Mouse (Mus musculus): Measurements from ENCODE around the gene Mark3.
A peak's percentile ranks its signal among the peaks of the same experiment; 100 is the strongest.

Mark3 gene

GRCm38 (mm10) chr12:111560286-111560685 is 14.0 kb upstream of the Mark3 start:
- DNase-seq (ENCODE audit: low read depth, low spot score), result peak; percentile 53

GRCm38 (mm10) chr12:111562276-111562814 is 12.0 kb upstream of the Mark3 start:
- peak; percentile 60 for DNase-seq (ENCODE audit: low read depth, low spot score)

- no peak for DNase-seq (ENCODE audit: low read depth, low spot score)
Observed at GRCm38 (mm10) chr12:111563076-111563629, 11.2 kb upstream of the Mark3 start.

GRCm38 (mm10) chr12:111565363-111565762 is 9.0 kb upstream of the Mark3 start:
- DNase-seq (ENCODE audit: low read depth, low spot score), result no peak

GRCm38 (mm10) chr12:111568836-111569235 is 5.5 kb upstream of the Mark3 start:
- no peak for DNase-seq (ENCODE audit: low read depth, low spot score)

GRCm38 (mm10) chr12:111572406-111572805 is 1.9 kb upstream of the Mark3 start:
- DNase-seq (ENCODE audit: low read depth, low spot score), result no peak

- peak; percentile 26 for DNase-seq (ENCODE audit: low read depth, low spot score)
Observed at GRCm38 (mm10) chr12:111573315-111573714, 1.0 kb upstream of the Mark3 start.

- peak; percentile 60 for DNase-seq (ENCODE audit: low read depth, low spot score)
Observed at GRCm38 (mm10) chr12:111574887-111575838, 840 bp downstream of the Mark3 start.

- DNase-seq (ENCODE audit: low read depth, low spot score), result no peak
Observed at GRCm38 (mm10) chr12:111583058-111583457, 8.7 kb downstream of the Mark3 start.

- DNase-seq (ENCODE audit: low read depth, low spot score), result no peak
Observed at GRCm38 (mm10) chr12:111584401-111584800, 10.1 kb downstream of the Mark3 start.

- DNase-seq (ENCODE audit: low read depth, low spot score), result no peak
Observed at GRCm38 (mm10) chr12:111587252-111587651, 12.9 kb downstream of the Mark3 start.

GRCm38 (mm10) chr12:111592407-111593021 is 18.2 kb downstream of the Mark3 start:
- DNase-seq (ENCODE audit: low read depth, low spot score), result no peak

- DNase-seq (ENCODE audit: low read depth, low spot score), result no peak
Observed at GRCm38 (mm10) chr12:111593775-111594174, 19.5 kb downstream of the Mark3 start.

- DNase-seq (ENCODE audit: low read depth, low spot score), result no peak
Observed at GRCm38 (mm10) chr12:111597310-111597709, 23.0 kb downstream of the Mark3 start.

GRCm38 (mm10) chr12:111598902-111599301 is 24.6 kb downstream of the Mark3 start:
- DNase-seq (ENCODE audit: low read depth, low spot score), result no peak

GRCm38 (mm10) chr12:111599640-111600039 is 25.3 kb downstream of the Mark3 start:
- DNase-seq (ENCODE audit: low read depth, low spot score), result no peak

GRCm38 (mm10) chr12:111603871-111604270 is 29.5 kb downstream of the Mark3 start:
- no peak for DNase-seq (ENCODE audit: low read depth, low spot score)

GRCm38 (mm10) chr12:111605619-111606018 is 31.3 kb downstream of the Mark3 start:
- DNase-seq (ENCODE audit: low read depth, low spot score), result peak; percentile 18

- DNase-seq (ENCODE audit: low read depth, low spot score), result no peak
Observed at GRCm38 (mm10) chr12:111608015-111608414, 33.7 kb downstream of the Mark3 start.

GRCm38 (mm10) chr12:111614475-111615141 is 40.3 kb downstream of the Mark3 start:
- no peak for DNase-seq (ENCODE audit: low read depth, low spot score)

- no peak for DNase-seq (ENCODE audit: low read depth, low spot score)
Observed at GRCm38 (mm10) chr12:111618266-111618665, 43.9 kb downstream of the Mark3 start.

Data from brain, adult 2 months (tissue).